Mouse (Mus musculus) kidney, embryonic 14.5 days (tissue): ENCODE data around the gene Pitpna. TPM values are rescaled to one million over a fixed set of nuclear protein-coding genes. Genes with fewer than 3 reads are reported as not detected.

Experiments used
- ATAC-seq: fragments of 200-750 bp; cut with Nextera tagmentation; 2 replicates; pipeline ENCODE4 v1.8.0; 2017; ENCODE audit warnings: moderate number of reproducible peaks, mild to moderate bottlenecking, moderate TSS enrichment, moderate library complexity; ENCODE audit not compliant: low FRiP score, low TSS enrichment
- H3K27ac ChIP-seq: fragments of 300-500 bp; sonication (generic); 2 replicates; pipeline ENCODE4 v1.5.1; 2014; ENCODE audit warnings: low read depth, mild to moderate bottlenecking, low read length, moderate library complexity, mixed read lengths
- H3K27me3 ChIP-seq: fragments of 300-500 bp; sonication (generic); 2 replicates; pipeline ENCODE4 v1.6.1; 2014; ENCODE audit warnings: mild to moderate bottlenecking, low read length; ENCODE audit not compliant: control insufficient read depth, insufficient read depth
- H3K36me3 ChIP-seq: fragments of 300-500 bp; sonication (generic); 2 replicates; pipeline ENCODE4 v1.6.1; 2014; ENCODE audit warnings: low read length, mixed read lengths; ENCODE audit not compliant: control insufficient read depth, insufficient read depth
- H3K4me1 ChIP-seq: fragments of 300-500 bp; sonication (generic); 2 replicates; pipeline ENCODE4 v1.6.1; 2014; ENCODE audit warnings: low read length, mixed read lengths; ENCODE audit not compliant: control insufficient read depth, insufficient read depth
- H3K4me2 ChIP-seq: fragments of 300-500 bp; sonication (generic); replicated peaks from 2 replicates; pipeline ENCODE4 v1.6.1; 2014; ENCODE audit warnings: low read depth, mild to moderate bottlenecking, low read length
- H3K4me3 ChIP-seq: fragments of 300-500 bp; sonication (generic); 2 replicates; pipeline ENCODE4 v1.5.1; 2014; ENCODE audit warnings: mild to moderate bottlenecking, low read length
- H3K9ac ChIP-seq: fragments of 300-500 bp; sonication (generic); 2 replicates; pipeline ENCODE4 v1.6.1; 2014; ENCODE audit warnings: low read depth, mild to moderate bottlenecking, low read length, moderate library complexity
- H3K9me3 ChIP-seq: fragments of 300-500 bp; sonication (generic); 2 replicates; pipeline ENCODE4 v1.6.1; 2016; ENCODE audit warnings: low read length; ENCODE audit not compliant: control insufficient read depth
- WGBS: fragments of 180-500 bp; shearing (Covaris S2); extraction: QIAGEN DNeasy Blood & Tissue Kit; methylation state at CpG from one replicate; pipeline ENCODE4 v1.1.7; 2014; 5-methylcytosine and 5-hydroxymethylcytosine counted together
- polyA plus RNA-seq: library from polyadenylated mRNA; unstranded; fragments of >200 nt; fragmentation: Nextera tagmentation; extraction: Ambion mirVana; gene quantifications from 2 replicates; pipeline ENCODE4 v1.2.1, GENCODE M21; 2014

Gene Pitpna
- polyA plus RNA-seq, 1 experiment from 2014 or later: 99.5 TPM

- peak; percentile 39 for ATAC-seq
- Histone ChIP-seq H3K27me3 (no peaks in the 10 kb centered on the region), H3K4me2 (peak overlapping the region; percentile 83), H3K4me1 (peaks cover 35% of the 10 kb centered on the region), H3K36me3 (peaks cover 19% of the 10 kb centered on the region), H3K4me3 (peak overlapping the region; percentile 57), H3K9ac (peak overlapping the region; percentile 68), H3K9me3 (no peaks in the 10 kb centered on the region), H3K27ac (peak overlapping the region; percentile 61)
- WGBS: 1% methylated on average over 78 of the region's 78 CpGs
These were observed 68.0 kb downstream of the Pitpna start for GRCm38 (mm10) chr11:75655621-75656545.

GRCm38 (mm10) chr11:75656621-75657590 lies 69.0 kb downstream of the Pitpna start:
- 59% methylated on average over 19 of the region's 20 CpGs for WGBS
- no peaks in the 10 kb centered on the region for H3K27me3 ChIP-seq
- ATAC-seq: no peak
- no peaks in the 10 kb centered on the region for H3K9me3 ChIP-seq
- peak overlapping the region; percentile 68; the same call in 1 of the 2 replicates for H3K9ac ChIP-seq
- peaks cover 29% of the 10 kb centered on the region for H3K36me3 ChIP-seq
- H3K4me1 ChIP-seq: peaks cover 35% of the 10 kb centered on the region
- H3K4me3 ChIP-seq: peak overlapping the region; percentile 57
- H3K4me2 ChIP-seq: peak overlapping the region; percentile 83
- H3K27ac ChIP-seq: no peak overlapping the region

- Histone ChIP-seq H3K4me3 (no peak overlapping the region), H3K9ac (no peak overlapping the region), H3K36me3 (peaks cover 37% of the 10 kb centered on the region), H3K4me2 (no peak overlapping the region), H3K4me1 (peaks cover 27% of the 10 kb centered on the region), H3K27me3 (no peaks in the 10 kb centered on the region), H3K9me3 (no peaks in the 10 kb centered on the region), H3K27ac (no peak overlapping the region)
- no peak for ATAC-seq
These were observed 69.9 kb downstream of the Pitpna start for GRCm38 (mm10) chr11:75657841-75658240.

GRCm38 (mm10) chr11:75658311-75658710 lies 70.4 kb downstream of the Pitpna start:
- Histone ChIP-seq H3K9me3 (no peaks in the 10 kb centered on the region), H3K27me3 (no peaks in the 10 kb centered on the region), H3K9ac (no peak overlapping the region), H3K36me3 (peaks cover 40% of the 10 kb centered on the region), H3K4me2 (no peak overlapping the region), H3K4me1 (peaks cover 24% of the 10 kb centered on the region), H3K27ac (no peak overlapping the region), H3K4me3 (no peak overlapping the region)
- no peak for ATAC-seq
- WGBS: 92% methylated on average over 13 of the region's 13 CpGs

GRCm38 (mm10) chr11:75658996-75659750 lies 71.3 kb downstream of the Pitpna start:
- Histone ChIP-seq H3K9ac (no peak overlapping the region), H3K4me2 (no peak overlapping the region), H3K9me3 (no peaks in the 10 kb centered on the region), H3K36me3 (peaks cover 40% of the 10 kb centered on the region), H3K27ac (no peak overlapping the region), H3K4me3 (no peak overlapping the region), H3K27me3 (no peaks in the 10 kb centered on the region), H3K4me1 (peaks cover 20% of the 10 kb centered on the region)
- no peak for ATAC-seq
- 81% methylated on average over 14 of the region's 14 CpGs for WGBS

- H3K4me2 ChIP-seq: no peak overlapping the region
- no peaks in the 10 kb centered on the region for H3K9me3 ChIP-seq
- H3K36me3 ChIP-seq: peaks cover 42% of the 10 kb centered on the region
- peaks cover 11% of the 10 kb centered on the region for H3K4me1 ChIP-seq
- no peaks in the 10 kb centered on the region for H3K27me3 ChIP-seq
- H3K9ac ChIP-seq: no peak overlapping the region
- no peak overlapping the region for H3K27ac ChIP-seq
- ATAC-seq: no peak
- no peak overlapping the region for H3K4me3 ChIP-seq
- 90% methylated on average over 12 of the region's 12 CpGs for WGBS
These were observed 72.2 kb downstream of the Pitpna start for GRCm38 (mm10) chr11:75660081-75660590.

DNA sequence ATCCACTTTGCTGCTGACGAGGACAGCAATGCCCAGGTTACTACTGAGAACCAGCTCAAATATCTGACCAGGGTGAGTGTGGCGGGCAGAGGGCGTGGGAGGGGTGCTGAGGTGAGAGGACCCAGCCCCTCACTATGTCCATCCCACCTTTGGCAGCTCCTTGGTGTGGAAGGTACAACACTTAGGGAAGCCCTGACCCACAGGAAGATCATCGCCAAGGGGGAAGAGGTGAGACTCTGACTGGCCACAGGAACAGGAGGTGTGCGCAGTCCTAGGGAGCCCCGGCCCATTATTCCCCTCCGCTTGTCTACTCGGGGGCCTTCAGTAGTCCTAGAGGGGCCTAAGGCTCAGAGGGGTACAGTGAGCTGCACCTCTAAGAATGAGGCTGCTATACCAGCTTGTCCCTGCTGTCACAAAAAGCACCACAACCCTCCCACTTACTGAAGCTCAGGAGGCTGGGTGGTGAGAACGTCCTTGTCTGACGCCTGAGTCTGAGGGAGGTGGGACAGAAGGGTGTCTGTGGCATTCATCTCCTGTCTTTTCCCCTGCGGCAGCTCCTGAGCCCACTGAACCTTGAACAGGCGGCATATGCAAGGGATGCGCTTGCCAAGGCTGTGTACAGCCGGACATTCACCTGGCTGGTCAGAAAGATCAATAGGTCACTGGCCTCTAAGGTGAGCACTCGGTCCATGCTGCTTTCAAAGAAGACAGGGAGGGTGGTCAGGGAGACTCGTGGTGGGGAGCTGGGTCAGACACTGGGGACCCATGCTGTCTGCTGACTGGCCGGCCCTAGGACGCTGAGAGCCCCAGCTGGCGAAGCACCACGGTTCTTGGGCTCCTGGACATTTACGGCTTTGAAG lies 73.3 kb downstream of the Pitpna start:
- Histone ChIP-seq H3K4me2 (no peak overlapping the region), H3K27me3 (no peaks in the 10 kb centered on the region), H3K27ac (no peak overlapping the region), H3K4me3 (no peak overlapping the region), H3K4me1 (peaks cover 10% of the 10 kb centered on the region), H3K9me3 (no peaks in the 10 kb centered on the region), H3K36me3 (peaks cover 52% of the 10 kb centered on the region), H3K9ac (no peak overlapping the region)
- WGBS: 83% methylated on average over 21 of the region's 21 CpGs
- ATAC-seq: no peak
